Mouse (Mus musculus) liver, adult 2 months (tissue): ENCODE measurements around the gene Tcp1. TPM values are rescaled to one million over a fixed set of nuclear protein-coding genes. Genes with fewer than 3 reads are reported as not detected.
"Not testable (repeated sequence)": the region's sequence is repeated elsewhere in the genome, so short reads cannot be mapped to it uniquely, and the experiment has no call there.

Experiments
- DNase-seq: peaks from one replicate; pipeline ENCODE4 v3.0.0-alpha.2; 2011; ENCODE audit warnings: low read depth, low spot score; ENCODE audit errors: extremely low read depth
- H3K27ac ChIP-seq: fragments of 200-500 bp; replicated peaks from 2 replicates; pipeline ENCODE4 v1.5.1; 2012; ENCODE audit warnings: low read depth, mild to moderate bottlenecking, control low read depth, inconsistent platforms, low read length; ENCODE audit not compliant: insufficient read depth
- H3K27me3 ChIP-seq: fragments of 200-500 bp; 2 replicates; pipeline ENCODE4 v1.6.1; 2012; ENCODE audit warnings: mild to moderate bottlenecking, moderate library complexity, low read length, inconsistent platforms; ENCODE audit not compliant: control insufficient read depth, insufficient read depth
- H3K36me3 ChIP-seq: fragments of 200-500 bp; 2 replicates; pipeline ENCODE4 v1.6.1; 2012; ENCODE audit warnings: low read length, inconsistent platforms; ENCODE audit not compliant: control insufficient read depth, insufficient read depth
- H3K4me1 ChIP-seq: fragments of 200-500 bp; 2 replicates; pipeline ENCODE4 v1.6.1; 2011; ENCODE audit warnings: low read length; ENCODE audit not compliant: control insufficient read depth, insufficient read depth
- H3K4me3 ChIP-seq: fragments of 200-500 bp; 2 replicates; pipeline ENCODE4 v1.5.1; 2011; ENCODE audit warnings: low read depth, mild to moderate bottlenecking, control low read depth, low read length, moderate library complexity; ENCODE audit not compliant: insufficient read depth
- H3K79me2 ChIP-seq: fragments of 200-500 bp; 2 replicates; pipeline ENCODE4 v1.6.1; 2012; ENCODE audit warnings: inconsistent platforms, mild to moderate bottlenecking, low read length, moderate library complexity; ENCODE audit not compliant: control insufficient read depth, insufficient read depth
- H3K9ac ChIP-seq: fragments of 200-500 bp; 2 replicates; pipeline ENCODE4 v1.6.1; 2012; ENCODE audit warnings: low read depth, mild to moderate bottlenecking, control low read depth, inconsistent platforms, low read length
- CTCF ChIP-seq: fragments of 200-500 bp; IDR thresholded peaks from 2 replicates; pipeline ENCODE4 v1.5.1; 2011; ENCODE audit warnings: low read depth, low read length, control low read depth
- POLR2A ChIP-seq: fragments of 200-500 bp; IDR thresholded peaks from 2 replicates; pipeline ENCODE4 v1.6.1; 2011; ENCODE audit warnings: low read length, control low read depth; ENCODE audit not compliant: insufficient read depth; ENCODE audit errors: extremely low read depth
- WGBS: fragments of 180-500 bp; shearing (Covaris S2); methylation state at CpG from one replicate; pipeline ENCODE4 v1.1.7; 2018; 5-methylcytosine and 5-hydroxymethylcytosine counted together
- polyA plus RNA-seq: library from polyadenylated mRNA; depleted of rRNA; stranded (reverse); fragments of >200 nt; gene quantifications from 2 replicates; pipeline ENCODE4 v1.2.3, GENCODE M21; 2012
- total RNA-seq: library from RNA; depleted of rRNA; stranded (reverse); fragments of >200 nt; gene quantifications from 2 replicates; pipeline ENCODE4 v1.2.3, GENCODE M21; 2014

The Tcp1 gene
- total and polyA plus RNA-seq, 2 experiments: 39.9 to 136 TPM

- no peak for DNase-seq
- Histone ChIP-seq H3K27me3 (no peaks in the 10 kb centered on the region), H3K9ac (no peak overlapping the region), H3K36me3 (peaks cover 47% of the 10 kb centered on the region), H3K4me3 (no peak overlapping the region), H3K27ac (no peak overlapping the region), H3K4me1 (no peaks in the 10 kb centered on the region), H3K79me2 (no peaks in the 10 kb centered on the region)
- TF ChIP-seq CTCF (no peak), POLR2A (no peak)
- WGBS: 88% methylated on average over 5 of the region's 5 CpGs
These were observed 34.2 kb downstream of the Tcp1 start for GRCm38 (mm10) chr17:12949669-12950068.

DNA sequence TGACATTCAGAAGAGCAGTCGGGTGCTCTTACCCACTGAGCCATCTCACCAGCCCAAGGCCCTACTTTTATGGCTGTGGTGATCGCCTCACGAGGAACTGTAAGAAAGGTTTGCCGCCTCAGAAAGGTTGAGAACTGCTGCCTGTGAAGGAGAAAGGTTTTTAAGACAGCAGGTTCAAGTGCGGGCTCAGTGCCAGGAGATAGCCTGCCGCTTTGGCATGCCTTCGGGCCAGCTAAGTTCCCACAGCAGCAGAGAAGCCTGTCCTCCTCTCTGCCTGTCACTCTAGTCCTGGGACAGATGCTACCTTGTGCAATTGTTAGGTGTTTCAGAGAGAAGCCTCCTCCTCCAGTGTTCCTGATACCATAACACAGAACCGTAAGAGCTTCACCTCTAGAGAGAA lies 41.2 kb downstream of the Tcp1 start:
- WGBS: 88% methylated on average over 8 of the region's 8 CpGs
- Histone ChIP-seq H3K27ac (no peak overlapping the region), H3K36me3 (peaks cover 8% of the 10 kb centered on the region), H3K79me2 (no peaks in the 10 kb centered on the region; the same call in 1 of the 2 replicates), H3K27me3 (no peaks in the 10 kb centered on the region), H3K4me1 (peaks cover 4% of the 10 kb centered on the region; the same call in 1 of the 2 replicates), H3K4me3 (no peak overlapping the region), H3K9ac (no peak overlapping the region)
- TF ChIP-seq CTCF: no peak
- TF ChIP-seq POLR2A: no peak
- no peak for DNase-seq

DNA sequence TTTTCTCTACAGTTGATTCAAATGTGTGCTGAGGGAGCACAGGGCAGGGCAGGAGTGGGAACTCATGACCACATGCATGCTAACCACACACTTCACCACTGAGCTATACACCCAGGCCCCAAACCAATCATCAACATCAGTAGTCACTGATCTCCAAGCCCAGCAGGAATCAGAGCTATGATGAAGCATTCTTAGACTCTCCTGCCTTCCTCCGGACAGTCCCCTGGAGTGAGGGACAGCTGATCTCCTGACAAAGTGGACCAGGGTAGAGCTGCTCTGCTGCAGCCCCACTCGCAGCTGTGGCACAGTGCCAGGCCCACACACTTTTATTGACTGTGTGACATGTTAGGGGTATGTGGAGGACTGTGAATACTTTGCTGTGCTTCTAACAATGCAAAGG lies 43.9 kb downstream of the Tcp1 start:
- not testable (repeated sequence) for H3K36me3 ChIP-seq, H3K4me1 ChIP-seq, H3K27me3 ChIP-seq, H3K9ac ChIP-seq, H3K79me2 ChIP-seq, H3K27ac ChIP-seq, H3K4me3 ChIP-seq, DNase-seq
- WGBS: 23% methylated on average over 2 of the region's 2 CpGs

GRCm38 (mm10) chr17:12960331-12960873 lies 44.9 kb downstream of the Tcp1 start, which contains the start of gene Acat2:
TSS of gene Acat2 (minus strand) at chr17:12960747.
- Histone ChIP-seq H3K4me1 (peaks cover 4% of the 10 kb centered on the region; the same call in 1 of the 2 replicates), H3K9ac (peak within 1 kb of the TSS; percentile 86), H3K36me3 (peaks cover 2% of the 10 kb centered on the region; the same call in 1 of the 2 replicates), H3K27me3 (no peaks in the 10 kb centered on the region), H3K79me2 (no peaks in the 10 kb centered on the region; the same call in 1 of the 2 replicates), H3K4me3 (peak within 1 kb of the TSS; percentile 80), H3K27ac (peak within 1 kb of the TSS; percentile 70)
- TF ChIP-seq POLR2A (peak; percentile 94), CTCF (no peak)
- under 1% methylated on average over 42 of the region's 42 CpGs for WGBS
- peak; percentile 86 for DNase-seq

DNA sequence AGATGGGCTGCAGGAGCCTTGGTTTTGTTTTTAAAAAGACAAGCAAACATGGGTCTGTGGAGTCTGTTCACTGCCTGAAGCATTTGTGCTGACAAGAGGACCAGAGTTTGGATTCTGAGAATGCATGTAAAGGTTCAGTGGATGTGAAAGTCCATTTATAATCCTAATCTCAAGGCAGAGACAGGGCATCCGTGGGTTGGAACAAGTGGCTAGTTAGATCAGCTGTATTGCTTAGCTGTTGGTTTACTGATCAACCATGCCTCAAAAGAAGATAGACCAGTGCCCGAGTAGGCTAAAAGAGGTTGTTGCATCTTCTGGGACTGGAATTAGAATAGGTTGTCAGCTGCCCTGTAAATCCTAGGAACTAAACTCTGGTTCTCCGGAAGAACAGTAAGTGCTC lies 48.0 kb downstream of the Tcp1 start:
- Histone ChIP-seq H3K27me3 (no peaks in the 10 kb centered on the region), H3K27ac (no peak overlapping the region), H3K9ac (no peak overlapping the region), H3K79me2 (no peaks in the 10 kb centered on the region), H3K4me1 (peaks cover 4% of the 10 kb centered on the region; the same call in 1 of the 2 replicates), H3K4me3 (no peak overlapping the region), H3K36me3 (peaks cover 15% of the 10 kb centered on the region)
- no peak for DNase-seq
- 67% methylated on average over 3 of the region's 3 CpGs for WGBS
- TF ChIP-seq CTCF (no peak), POLR2A (no peak)

- H3K9ac ChIP-seq: no peak overlapping the region
- no peak for DNase-seq
- H3K4me3 ChIP-seq: no peak overlapping the region
- 85% methylated on average over 2 of the region's 2 CpGs for WGBS
- no peaks in the 10 kb centered on the region; the same call in 1 of the 2 replicates for H3K79me2 ChIP-seq
- no peaks in the 10 kb centered on the region for H3K4me1 ChIP-seq
- H3K27ac ChIP-seq: no peak overlapping the region
- peaks cover 28% of the 10 kb centered on the region for H3K36me3 ChIP-seq
- H3K27me3 ChIP-seq: no peaks in the 10 kb centered on the region
- TF ChIP-seq POLR2A (no peak), CTCF (no peak)
These were observed 51.7 kb downstream of the Tcp1 start for GRCm38 (mm10) chr17:12967173-12967572.
